In the genomic region with DNA sequence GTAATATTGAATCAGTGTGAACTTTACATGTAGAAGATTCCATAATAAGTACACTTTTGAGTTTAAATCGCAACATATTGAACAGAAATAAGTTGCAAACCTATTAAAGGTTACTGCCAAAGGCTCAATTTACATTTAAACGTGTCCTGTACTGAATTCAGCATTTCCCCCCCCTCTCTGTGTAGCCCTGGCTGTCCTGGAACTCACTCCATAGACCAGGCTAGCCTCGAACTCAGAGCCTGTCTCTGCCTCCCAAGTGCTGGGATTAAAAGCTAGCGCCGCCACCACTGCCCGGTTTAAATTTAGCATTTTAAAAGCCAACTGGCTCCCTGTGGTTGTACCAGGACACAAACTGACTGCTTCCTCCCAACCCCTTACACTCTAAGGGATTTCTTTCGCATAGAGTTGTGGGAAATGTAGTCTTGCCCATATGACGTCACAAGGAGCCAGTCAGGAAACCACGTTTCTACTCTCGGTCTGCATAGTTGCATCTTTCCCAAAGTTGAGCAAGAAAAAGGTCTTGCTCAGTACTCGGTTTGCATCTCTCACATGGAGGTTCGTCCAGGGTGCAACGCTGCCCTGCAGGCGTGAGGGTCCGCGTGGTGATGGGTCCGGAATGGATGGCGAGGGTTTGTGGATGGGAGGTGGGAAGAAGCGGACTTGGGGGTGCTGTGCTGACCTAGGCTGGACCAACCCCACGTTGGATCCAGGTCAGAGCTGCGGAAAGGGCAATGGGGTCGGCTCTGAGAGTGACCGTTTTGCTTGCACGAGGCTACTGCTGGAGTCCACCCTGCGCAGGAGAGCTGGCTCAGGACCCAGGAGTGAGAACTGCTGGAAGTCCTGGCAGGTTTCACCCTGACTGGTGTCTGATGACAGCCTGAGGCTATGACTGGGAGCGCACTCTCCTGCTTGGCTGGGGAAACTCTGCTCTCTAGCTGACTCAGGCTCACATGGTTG, we compare ENCODE assay signal across 7 mouse cellular contexts. TPM values are rescaled to one million over a fixed set of nuclear protein-coding genes. Genes with fewer than 3 reads are reported as not detected.
A peak's percentile ranks its signal among the peaks of the same experiment; 100 is the strongest.
DNase-seq lines count a peak whose midpoint lies in the region; ATAC-seq lines count a peak whose summit lies in the region.

Gene Zfp493, plus strand, starts transcription at position 429 of the 957 bp plus-strand sequence.

- H3K4me1 ChIP-seq in intestine, embryonic 16.5 days (ENCODE audit: control insufficient read depth, insufficient read depth, low read length), result peaks cover 3% of the 10 kb centered on the region; the same call in 1 of the 2 replicates

- H3K4me3 ChIP-seq in intestine, embryonic 16.5 days (ENCODE audit: low read length), result peak within 1 kb of the TSS; percentile 65

- H3K4me2 ChIP-seq in intestine, embryonic 16.5 days (ENCODE audit: low read depth, low read length), result peak within 1 kb of the TSS; percentile 82

- no peaks in the 10 kb centered on the region for H3K9me3 ChIP-seq in intestine, embryonic 16.5 days (ENCODE audit: control insufficient read depth, low read length)

- H3K36me3 ChIP-seq in intestine, embryonic 16.5 days (ENCODE audit: control insufficient read depth, insufficient read depth, low read length), result no peaks in the 10 kb centered on the region

- intact Hi-C loops in left cerebral cortex, postnatal 25 days (cut with DNase I), result loop anchor here (5.0 kb wide), 1 partner anchor 33 kb away; the partner anchor contains the start of gene Zfp273

- DNase-seq in adrenal gland, adult 8-10 months, result peak; percentile 58
- DNase-seq in embryo, embryonic 11.5 days (ENCODE audit: low read depth, low spot score), result peak; percentile 61
- peak; percentile 18 to 47 for DNase-seq in gastrocnemius, postnatal 4 days (ENCODE audit: low spot score in 2 of 2)
- DNase-seq in left cerebral cortex, postnatal 25 days (ENCODE audit: low spot score in 2 of 2), result peak; percentile 76 to 88
- peak; percentile 79 for DNase-seq in mesoderm, embryonic 11.5 days (ENCODE audit: low read depth, low spot score)
- peak; percentile 67 for DNase-seq in right cerebral cortex, postnatal 25 days

- no peak within 1 kb of the TSS for H3K27ac ChIP-seq in intestine, embryonic 16.5 days (ENCODE audit: low read length)

- peak within 1 kb of the TSS; percentile 75 for H3K9ac ChIP-seq in intestine, embryonic 16.5 days (ENCODE audit: low read depth, low read length)

- WGBS in intestine, embryonic 16.5 days, result 6% methylated on average over 26 of the region's 26 CpGs

- peak; percentile 99 for ATAC-seq in intestine, embryonic 16.5 days

- H3K27me3 ChIP-seq in intestine, embryonic 16.5 days (replicated peaks; ENCODE audit: control insufficient read depth, insufficient read depth, low read length), result no peaks in the 10 kb centered on the region

RNA-seq across cellular contexts. Expression of gene Zfp493, which starts in this region (rescaled TPM):
- total RNA-seq in adrenal gland, adult 8-10 months (2022), result 1 to 10 TPM; 2.3 to 4.2 (median 2.6) TPM
- total RNA-seq in gastrocnemius, postnatal 4 days (2021), result 1 to 10 TPM in 1 of 2 experiments, under 1 TPM in 1; 0.96 to 1.3 TPM
- 2.5 and 2.6 TPM in 2 replicates for polyA plus RNA-seq in intestine, embryonic 16.5 days (2015; fragmentation: Nextera tagmentation; extraction: Ambion mirVana)
- total RNA-seq in left cerebral cortex, postnatal 25 days (2021), result 1 to 10 TPM; 4.1 to 4.4 TPM
